Mouse (Mus musculus) lung, postnatal 14 days (tissue): ENCODE data around the gene Ssr3.

ENCODE experiments used
- DNase-seq: peaks from one replicate; pipeline ENCODE4 v3.0.0; 2021

The Ssr3 gene

GRCm38 (mm10) chr3:65373594-65374182 is 18.7 kb downstream of the Ssr3 start:
- no peak for DNase-seq

DNA sequence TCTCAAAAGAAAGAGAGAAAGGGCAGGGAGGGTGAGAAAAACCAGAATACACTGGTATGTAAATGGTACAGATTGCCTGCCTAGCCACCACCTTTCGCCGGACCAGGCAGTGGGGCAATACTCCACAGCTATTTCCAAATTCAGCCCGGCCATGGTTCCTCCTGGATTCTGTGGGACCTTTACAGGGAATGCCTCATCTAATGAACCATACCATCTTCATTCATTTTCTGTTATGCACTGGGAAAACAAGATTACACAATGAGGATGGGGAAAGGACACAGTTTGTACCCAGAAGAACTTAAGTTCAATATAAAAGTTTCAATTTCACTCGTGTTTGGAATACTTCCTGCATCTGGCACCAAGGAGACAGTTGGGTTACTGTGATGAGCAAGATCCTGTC is 19.9 kb downstream of the Ssr3 start:
- DNase-seq: no peak

DNA sequence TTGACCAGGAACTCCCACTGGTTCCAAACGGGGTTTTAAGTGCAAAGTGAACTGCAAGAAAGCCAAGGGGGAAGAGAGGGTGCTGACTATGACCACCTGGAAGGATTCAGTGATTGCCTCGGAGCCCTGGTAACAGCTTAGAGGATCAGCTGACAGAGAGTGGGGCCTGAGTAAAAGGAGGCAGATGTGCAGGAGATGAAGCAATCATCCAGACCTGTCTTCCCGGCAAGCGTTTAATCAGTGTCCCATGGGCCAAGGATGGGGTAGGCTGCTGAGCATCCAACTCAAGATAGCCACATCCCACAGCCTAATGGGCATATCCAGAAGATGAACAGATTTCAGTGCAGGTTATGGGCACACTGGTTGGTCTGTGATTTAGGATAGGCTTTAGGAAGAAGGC is 24.5 kb downstream of the Ssr3 start:
- no peak for DNase-seq

GRCm38 (mm10) chr3:65365921-65366710 is 26.3 kb downstream of the Ssr3 start:
- no peak for DNase-seq

- DNase-seq: no peak
Observed at GRCm38 (mm10) chr3:65365184-65365583, 27.2 kb downstream of the Ssr3 start.

GRCm38 (mm10) chr3:65363438-65363837 is 29.0 kb downstream of the Ssr3 start:
- peak; percentile 58 for DNase-seq

DNA sequence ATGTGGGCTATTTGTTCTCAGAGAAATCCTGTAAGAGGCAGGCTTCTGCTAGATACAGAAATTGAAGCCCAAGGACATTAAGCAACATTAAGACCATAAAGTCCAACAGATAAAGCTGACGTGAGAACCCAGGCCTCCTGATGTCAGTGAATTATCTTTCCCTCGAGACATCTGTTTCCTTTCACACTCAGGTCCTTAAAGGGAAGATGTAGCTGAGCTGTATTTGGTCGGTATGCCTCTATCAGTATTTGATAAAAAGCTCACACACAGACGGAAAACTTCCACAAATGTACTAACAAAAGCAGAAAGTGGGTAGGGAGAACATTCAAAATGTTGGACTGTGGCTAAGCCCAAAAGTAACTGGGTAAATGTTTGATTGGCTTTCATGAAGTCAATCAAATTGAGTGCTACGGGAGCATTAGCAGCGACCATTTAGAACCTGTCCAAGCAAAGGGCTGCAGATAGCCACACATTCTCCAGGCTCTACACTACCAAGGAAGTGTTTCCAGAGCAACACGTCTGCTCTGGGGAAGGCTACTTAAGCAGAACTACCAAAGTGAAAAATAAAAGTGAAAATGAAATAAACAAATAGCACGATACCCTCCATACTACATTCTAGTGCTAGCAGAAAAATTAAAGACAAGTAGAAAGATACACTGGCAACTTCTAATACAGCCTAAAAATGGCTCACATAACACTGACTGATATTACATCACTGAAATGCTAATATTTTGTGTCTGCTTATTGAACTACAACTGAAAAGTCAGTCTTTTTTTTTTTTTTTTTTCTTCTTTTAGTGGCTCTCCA is 32.1 kb downstream of the Ssr3 start:
- no peak for DNase-seq

- no peak for DNase-seq
Observed at GRCm38 (mm10) chr3:65358841-65359240, 33.6 kb downstream of the Ssr3 start.

- DNase-seq: no peak
Observed at GRCm38 (mm10) chr3:65358275-65358674, 34.1 kb downstream of the Ssr3 start.

- peak; percentile 38 for DNase-seq
Observed at GRCm38 (mm10) chr3:65355479-65355878, 36.9 kb downstream of the Ssr3 start.

DNA sequence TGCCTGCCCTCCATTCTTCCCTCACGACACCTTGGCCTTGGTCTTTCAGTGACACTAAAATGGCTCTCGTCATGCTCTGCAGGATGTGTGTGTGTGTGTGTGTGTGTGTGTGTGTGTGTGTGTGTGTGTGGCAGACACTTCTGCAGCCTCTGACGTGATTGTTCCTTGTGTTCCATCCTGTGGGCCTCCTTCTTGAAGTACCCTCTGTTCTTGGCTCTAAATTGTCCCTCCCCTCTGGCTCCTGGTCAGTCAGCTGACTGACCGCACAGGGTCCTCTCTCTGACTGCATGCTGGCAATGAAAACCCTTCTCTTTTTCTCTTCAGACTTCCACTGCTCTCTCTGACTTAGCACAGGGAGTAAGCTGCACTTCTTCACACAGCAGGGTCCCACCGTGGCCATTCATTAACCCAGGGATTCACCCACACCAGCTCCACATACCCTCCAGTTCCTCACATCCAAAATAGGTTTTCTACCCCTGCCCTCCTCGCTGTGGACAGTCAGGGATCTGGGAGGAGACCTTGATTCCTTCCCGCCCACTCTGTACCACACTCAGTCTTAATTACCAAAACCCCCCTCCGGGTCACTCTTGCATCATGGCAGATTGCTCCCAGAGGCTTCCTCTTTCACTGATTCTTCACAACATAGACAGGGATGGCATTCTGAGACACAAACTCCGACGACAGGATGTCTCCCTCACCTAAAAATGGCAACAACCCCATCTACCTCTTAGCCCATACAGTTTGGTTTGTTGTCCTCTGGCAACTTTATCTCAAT is 39.0 kb downstream of the Ssr3 start:
- no peak for DNase-seq

DNA sequence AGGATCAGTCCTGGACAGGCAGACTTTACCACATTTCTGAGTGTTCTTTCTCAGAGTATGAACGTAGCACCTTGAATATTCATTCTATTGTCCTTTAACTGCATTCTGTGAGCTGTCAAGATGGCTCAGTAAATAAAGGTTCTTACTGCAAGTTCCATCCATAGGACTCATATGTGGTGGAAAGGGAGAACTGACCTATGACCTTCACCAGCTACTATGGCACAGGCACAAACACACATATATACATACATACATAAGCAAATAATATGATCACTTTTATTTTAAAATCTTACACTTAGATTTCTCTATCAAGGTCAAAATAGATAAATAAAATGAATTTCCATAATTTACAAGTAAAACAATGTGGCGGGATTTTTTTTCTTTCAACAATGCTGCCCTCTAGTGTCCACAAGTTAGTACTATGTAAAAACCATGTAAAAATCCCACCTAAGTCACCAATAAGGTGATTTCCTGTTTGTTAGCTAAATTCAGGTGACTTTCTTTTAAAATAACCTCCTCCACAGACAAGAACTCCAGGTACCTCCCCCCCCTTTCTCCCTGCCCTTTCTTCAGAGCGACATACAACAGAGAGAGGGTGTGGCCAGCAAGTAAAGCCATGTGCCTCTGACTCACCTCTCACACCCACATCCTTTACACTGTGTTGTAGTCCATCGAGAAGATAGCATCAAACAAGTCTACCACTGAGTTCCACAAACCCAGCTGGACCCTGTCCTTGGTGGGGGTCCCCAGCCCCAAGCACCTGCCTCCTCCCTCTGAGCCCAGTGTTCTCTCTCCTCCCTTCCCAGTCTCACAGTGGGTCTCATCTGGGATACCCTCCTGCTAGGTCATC is 39.9 kb downstream of the Ssr3 start:
- DNase-seq: peak; percentile 27

DNA sequence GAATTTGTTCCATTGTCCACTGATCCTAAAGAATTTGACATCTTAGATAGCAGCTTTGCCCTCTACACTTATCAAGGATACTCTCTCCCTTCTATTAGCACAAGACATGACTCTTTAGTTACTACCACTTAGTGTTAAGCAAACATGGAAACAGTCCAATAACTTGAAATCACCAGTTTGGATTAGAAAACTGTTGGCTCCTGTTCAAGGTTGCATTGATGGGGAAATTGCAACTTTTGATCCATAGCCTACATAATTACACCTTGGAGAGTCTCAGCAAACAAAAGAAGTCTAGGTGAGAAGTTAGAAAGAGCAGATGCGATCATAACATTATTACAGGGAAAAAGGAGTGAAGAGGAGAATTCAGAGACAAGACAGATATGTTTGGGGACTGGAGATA is 46.2 kb downstream of the Ssr3 start:
- no peak for DNase-seq

DNA sequence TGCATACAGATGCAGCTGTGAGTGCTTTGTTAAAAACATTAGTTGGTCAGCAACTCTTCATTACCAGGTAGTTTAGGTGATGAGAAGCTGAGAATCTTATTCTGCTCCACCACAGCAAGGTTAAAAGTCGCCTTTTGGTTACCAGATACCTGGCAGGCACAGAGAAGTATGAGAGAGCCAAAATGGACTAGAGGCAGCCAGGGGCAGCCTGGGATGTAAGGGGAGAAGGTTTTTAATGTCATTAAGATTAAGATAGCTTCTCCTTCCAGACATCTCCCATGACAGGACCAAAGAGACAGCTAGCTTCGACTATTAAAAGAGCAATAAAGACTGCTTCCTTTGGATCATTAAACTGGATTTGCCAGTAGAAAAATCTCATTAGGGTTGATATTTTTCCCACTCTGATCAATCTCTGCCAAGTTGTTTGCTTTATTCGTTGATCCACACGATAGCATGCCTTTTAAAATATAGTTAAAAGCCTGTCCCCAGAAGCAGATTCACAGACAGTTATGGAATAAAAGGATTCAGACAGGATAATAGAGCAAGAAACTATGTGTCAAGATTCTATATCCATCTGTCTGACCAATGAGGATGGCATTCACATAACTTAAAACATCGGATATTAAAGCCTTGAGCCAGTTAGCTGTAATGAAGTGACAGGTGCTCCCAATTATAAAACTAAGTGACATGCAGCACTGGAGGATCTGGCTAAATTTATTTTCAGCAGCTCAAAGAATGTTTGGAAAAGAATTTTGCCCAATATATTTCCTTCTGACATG is 52.1 kb downstream of the Ssr3 start:
- no peak for DNase-seq

- no peak for DNase-seq
Observed at GRCm38 (mm10) chr3:65337835-65338464, 54.5 kb downstream of the Ssr3 start.
